Mouse (Mus musculus) stomach, embryonic 16.5 days (tissue): ENCODE measurements around the gene Gbf1. TPM values are rescaled to one million over a fixed set of nuclear protein-coding genes. Genes with fewer than 3 reads are reported as not detected.
"Not testable (repeated sequence)": the region's sequence is repeated elsewhere in the genome, so short reads cannot be mapped to it uniquely, and the experiment has no call there.

ENCODE experiments used
- ATAC-seq: fragments of 200-750 bp; cut with Nextera tagmentation; 2 replicates; pipeline ENCODE4 v1.8.0; 2017; ENCODE audit warnings: moderate number of reproducible peaks, moderate TSS enrichment; ENCODE audit not compliant: insufficient read depth, low FRiP score
- H3K27ac ChIP-seq: fragments of 300-500 bp; sonication (generic); 2 replicates; pipeline ENCODE4 v1.5.1; 2014; ENCODE audit warnings: low read length
- H3K27me3 ChIP-seq: fragments of 300-500 bp; sonication (generic); 2 replicates; pipeline ENCODE4 v1.6.1; 2014; ENCODE audit warnings: low read length, control low read depth, mixed read lengths; ENCODE audit not compliant: control insufficient read depth, insufficient read depth
- H3K36me3 ChIP-seq: fragments of 300-500 bp; sonication (generic); 2 replicates; pipeline ENCODE4 v1.6.1; 2014; ENCODE audit warnings: low read length; ENCODE audit not compliant: control insufficient read depth, insufficient read depth
- H3K4me1 ChIP-seq: fragments of 300-500 bp; sonication (generic); 2 replicates; pipeline ENCODE4 v1.6.1; 2014; ENCODE audit warnings: low read length, control low read depth, mixed read lengths; ENCODE audit not compliant: control insufficient read depth, insufficient read depth
- H3K4me2 ChIP-seq: fragments of 300-500 bp; sonication (generic); 2 replicates; pipeline ENCODE4 v1.6.1; 2014; ENCODE audit warnings: low read depth, low read length, mixed read lengths
- H3K4me3 ChIP-seq: fragments of 300-500 bp; sonication (generic); replicated peaks from 2 replicates; pipeline ENCODE4 v1.5.1; 2014; ENCODE audit warnings: mild to moderate bottlenecking, low read length
- H3K9ac ChIP-seq: fragments of 300-500 bp; sonication (generic); 2 replicates; pipeline ENCODE4 v1.6.1; 2014; ENCODE audit warnings: low read length
- H3K9me3 ChIP-seq: fragments of 300-500 bp; sonication (generic); replicated peaks from 2 replicates; pipeline ENCODE4 v1.6.1; 2016; ENCODE audit warnings: low read length, control low read depth; ENCODE audit not compliant: control insufficient read depth
- WGBS: fragments of 180-500 bp; shearing (Covaris S2); extraction: QIAGEN DNeasy Blood & Tissue Kit; methylation state at CpG from one replicate; pipeline ENCODE4 v1.1.7; 2014; 5-methylcytosine and 5-hydroxymethylcytosine counted together
- polyA plus RNA-seq: library from polyadenylated mRNA; unstranded; fragments of >200 nt; fragmentation: Nextera tagmentation; extraction: Ambion mirVana; gene quantifications from 2 replicates; pipeline ENCODE4 v1.2.1, GENCODE M21; 2015

Gene Gbf1
- polyA plus RNA-seq, 1 experiment from 2014 or later, result 40.4 TPM

GRCm38 (mm10) chr19:46136639-46137580 is 15.4 kb upstream of the Gbf1 start:
- Histone ChIP-seq H3K27ac (no peak overlapping the region), H3K4me1 (peaks cover 26% of the 10 kb centered on the region), H3K9ac (peak overlapping the region; percentile 63; the same call in 1 of the 2 replicates), H3K27me3 (peaks cover 65% of the 10 kb centered on the region), H3K36me3 (no peaks in the 10 kb centered on the region), H3K4me2 (peak overlapping the region; percentile 95), H3K9me3 (no peaks in the 10 kb centered on the region), H3K4me3 (peak overlapping the region; percentile 55)
- WGBS, result 3% methylated on average over 49 of the region's 49 CpGs
- ATAC-seq, result no peak; the same call in 1 of the 2 replicates

GRCm38 (mm10) chr19:46140324-46140723 is 12.0 kb upstream of the Gbf1 start:
- Histone ChIP-seq H3K9ac (no peak overlapping the region), H3K36me3 (no peaks in the 10 kb centered on the region), H3K27ac (no peak overlapping the region), H3K4me2 (no peak overlapping the region), H3K9me3 (no peaks in the 10 kb centered on the region), H3K27me3 (peaks cover 44% of the 10 kb centered on the region), H3K4me3 (no peak overlapping the region), H3K4me1 (peaks cover 23% of the 10 kb centered on the region)
- no peak for ATAC-seq
- WGBS, result 86% methylated on average over 2 of the region's 2 CpGs

DNA sequence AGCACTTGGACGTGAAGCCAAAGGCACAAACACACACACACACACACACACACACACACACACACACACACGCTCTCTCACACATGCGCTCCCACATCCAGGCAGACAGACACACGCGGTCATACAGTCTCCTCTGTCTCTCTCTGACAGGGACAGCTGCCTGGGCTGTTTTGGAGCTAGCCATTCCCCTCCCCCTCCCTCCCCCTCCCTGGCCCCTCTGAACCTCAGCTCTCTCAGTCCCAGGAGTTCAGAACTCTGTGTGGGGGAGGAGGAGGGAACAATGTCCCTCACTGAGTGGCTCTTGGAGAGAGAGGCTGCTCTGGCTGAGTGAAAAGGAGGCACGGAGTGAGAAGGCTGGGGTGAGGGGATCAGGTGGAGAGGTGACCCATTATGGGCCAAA is 11.2 kb upstream of the Gbf1 start:
- ATAC-seq, result 0 out of 2 replicates have a peak, but pooled peaks have one; percentile 30
- Histone ChIP-seq H3K4me1 (peaks cover 17% of the 10 kb centered on the region), H3K36me3 (no peaks in the 10 kb centered on the region), H3K27ac (no peak overlapping the region), H3K9me3 (no peaks in the 10 kb centered on the region), H3K4me3 (no peak overlapping the region), H3K27me3 (peaks cover 41% of the 10 kb centered on the region), H3K4me2 (no peak overlapping the region), H3K9ac (no peak overlapping the region)
- WGBS, result 21% methylated on average over 6 of the region's 6 CpGs

DNA sequence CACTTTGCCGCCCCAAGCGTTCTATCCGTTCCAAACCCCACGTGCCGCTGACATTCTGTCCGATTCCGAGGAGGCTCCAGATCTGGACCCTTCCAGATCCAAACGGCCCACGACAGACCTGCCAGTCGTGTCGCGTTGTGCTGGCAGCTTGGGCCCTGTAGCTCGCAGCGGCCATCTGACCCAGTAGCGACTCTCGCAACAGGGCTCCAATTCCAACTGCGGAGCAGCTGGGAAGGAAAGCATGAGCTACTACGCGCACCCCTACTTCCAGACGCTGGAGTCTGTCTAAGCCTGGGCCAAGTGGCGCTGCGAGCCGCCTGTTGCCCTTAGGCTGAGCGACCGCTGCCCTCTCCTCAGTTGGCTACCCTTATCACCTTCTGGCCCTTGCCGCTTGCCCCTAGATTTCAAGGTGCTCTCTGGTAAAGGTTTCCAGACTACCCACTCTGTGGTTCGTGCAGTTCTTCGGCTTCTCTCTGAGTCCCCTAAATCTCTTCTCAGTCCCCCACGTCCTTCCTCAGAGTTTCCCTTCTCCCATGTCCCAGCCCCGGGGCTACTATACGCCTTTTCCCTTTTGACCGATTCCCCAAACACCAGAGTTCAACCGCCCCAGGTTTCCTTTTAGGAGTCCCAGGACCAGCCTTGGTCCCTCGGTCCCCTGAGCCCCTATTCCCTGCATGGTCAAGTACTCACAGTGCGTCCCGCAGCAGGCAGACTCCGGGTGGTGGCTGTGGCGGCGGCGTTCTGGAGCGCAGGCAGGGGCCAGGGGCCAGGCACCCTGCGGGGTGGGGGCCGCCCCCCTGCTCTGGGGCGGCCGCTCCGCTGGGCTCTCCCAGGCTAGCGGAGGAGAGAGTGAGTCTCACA is 4.6 kb upstream of the Gbf1 start, which contains the start of gene Pitx3:
Gene Pitx3, minus strand, starts transcription at position 816 of the 861 bp plus-strand sequence.
- Histone ChIP-seq H3K4me3 (peak within 1 kb of the TSS; percentile 56), H3K27ac (no peak within 1 kb of the TSS), H3K27me3 (peaks cover 52% of the 10 kb centered on the region), H3K4me2 (peak within 1 kb of the TSS; percentile 99), H3K9me3 (no peaks in the 10 kb centered on the region), H3K36me3 (no peaks in the 10 kb centered on the region), H3K9ac (peak within 1 kb of the TSS; percentile 54; the same call in 1 of the 2 replicates), H3K4me1 (peaks cover 16% of the 10 kb centered on the region)
- no peak for ATAC-seq
- WGBS, result 3% methylated on average over 47 of the region's 47 CpGs

GRCm38 (mm10) chr19:46148372-46148760 is 3.9 kb upstream of the Gbf1 start:
- Histone ChIP-seq H3K9ac (peak overlapping the region; percentile 54; the same call in 1 of the 2 replicates), H3K27me3 (peaks cover 52% of the 10 kb centered on the region), H3K4me3 (peak overlapping the region; percentile 56), H3K36me3 (no peaks in the 10 kb centered on the region), H3K27ac (no peak overlapping the region), H3K4me2 (peak overlapping the region; percentile 99), H3K9me3 (no peaks in the 10 kb centered on the region), H3K4me1 (peaks cover 19% of the 10 kb centered on the region)
- peak; percentile 78 for ATAC-seq
- under 1% methylated on average over 27 of the region's 27 CpGs for WGBS

DNA sequence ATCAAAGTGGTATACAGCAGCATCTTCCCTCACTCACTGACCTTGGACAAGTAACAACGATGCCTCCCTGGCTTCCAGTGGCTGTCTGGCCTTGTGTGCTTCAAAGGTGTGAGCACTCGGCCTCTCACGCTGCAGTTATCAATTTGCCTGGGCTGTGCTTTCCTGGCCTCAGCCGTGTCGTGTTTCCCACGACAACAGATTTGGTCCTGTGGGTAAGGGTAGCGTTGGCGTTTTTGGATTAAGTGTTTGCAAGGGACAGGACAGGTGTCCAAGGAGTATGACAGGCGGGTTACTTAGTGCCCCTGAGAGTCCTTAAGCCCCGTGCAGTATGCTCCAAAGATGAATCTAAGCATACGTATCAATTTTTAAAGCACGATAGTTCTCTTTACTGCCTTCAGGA is 3.2 kb upstream of the Gbf1 start:
- 27% methylated on average over 12 of the region's 12 CpGs for WGBS
- H3K4me1 ChIP-seq, result peaks cover 25% of the 10 kb centered on the region
- H3K36me3 ChIP-seq, result no peaks in the 10 kb centered on the region
- H3K27me3 ChIP-seq, result peaks cover 46% of the 10 kb centered on the region
- peak overlapping the region; percentile 56; the same call in 1 of the 2 replicates for H3K4me3 ChIP-seq
- H3K27ac ChIP-seq, result no peak overlapping the region
- no peak for ATAC-seq
- H3K9me3 ChIP-seq, result no peaks in the 10 kb centered on the region
- no peak overlapping the region for H3K9ac ChIP-seq
- H3K4me2 ChIP-seq, result peak overlapping the region; percentile 99

GRCm38 (mm10) chr19:46165950-46166349 is 13.6 kb downstream of the Gbf1 start:
- Histone ChIP-seq H3K36me3 (peaks cover 20% of the 10 kb centered on the region), H3K27me3 (no peaks in the 10 kb centered on the region), H3K9me3 (no peaks in the 10 kb centered on the region), H3K4me1 (no peaks in the 10 kb centered on the region), H3K9ac (no peak overlapping the region), H3K27ac (no peak overlapping the region), H3K4me2 (no peak overlapping the region), H3K4me3 (no peak overlapping the region)
- WGBS, result 89% methylated on average over 3 of the region's 3 CpGs
- ATAC-seq, result no peak

DNA sequence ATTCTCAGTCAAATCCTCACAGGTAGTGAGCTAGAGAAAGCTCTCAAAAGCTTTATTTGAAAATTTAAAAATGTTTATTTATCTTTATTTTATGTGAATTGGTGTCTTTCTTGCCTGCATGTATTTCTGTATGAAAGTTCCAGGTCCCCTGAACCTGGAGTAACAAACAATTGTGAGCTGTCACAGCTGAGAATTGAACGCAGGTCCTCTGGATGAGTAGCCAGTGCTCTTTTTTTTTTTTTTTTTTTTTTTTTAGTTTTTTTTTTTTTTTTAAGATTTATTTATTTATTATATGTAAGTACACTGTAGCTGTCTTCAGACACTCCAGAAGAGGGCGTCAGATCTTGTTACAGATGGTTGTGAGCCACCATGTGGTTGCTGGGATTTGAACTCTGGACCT is 14.9 kb downstream of the Gbf1 start:
- not testable (repeated sequence) for H3K4me3 ChIP-seq, H3K27ac ChIP-seq, ATAC-seq, H3K4me1 ChIP-seq, H3K9ac ChIP-seq, H3K9me3 ChIP-seq, H3K4me2 ChIP-seq, H3K27me3 ChIP-seq
- peaks cover 20% of the 10 kb centered on the region for H3K36me3 ChIP-seq
- 100% methylated on average over 1 of the region's 2 CpGs for WGBS
